ENCODE assay signal across 1 mouse cellular context in genomic region chr7:127260309-127261111, GRCm38 (mm10).
TF ChIP-seq lines count a peak whose summit lies in the region.

TSS of gene Dctpp1 (minus strand) at chr7:127260709.

TF ChIP-seq in MEL, 35 proteins besides CTCF, POLR2A, EP300 and RAD21 (continued from another document):
- TF ChIP-seq SMC3 (IDR thresholded peaks at IDR 0.05; ENCODE audit: low read depth, low read length) (peak; percentile 84), USF1 (IDR thresholded peaks at IDR 0.05; ENCODE audit: low read depth, low read length) (0 out of 2 replicates have a peak, but pooled peaks have one; percentile 23), TAL1 (IDR thresholded peaks at IDR 0.05; ENCODE audit: low read length) (no peak), MEF2A (IDR thresholded peaks at IDR 0.05; ENCODE audit: extremely low read depth, insufficient replicate concordance, low read depth, low read length, poor library complexity, severe bottlenecking) (0 out of 2 replicates have a peak, but pooled peaks have one; percentile 8), BHLHE40 (IDR thresholded peaks at IDR 0.05; ENCODE audit: borderline replicate concordance, low read depth, low read length) (no peak)
